Mouse (Mus musculus) 3T3-L1 (cell line): Measurements from ENCODE around the gene Tmtc1.

Source experiments
- DNase-seq: peaks from one replicate; pipeline ENCODE4 v3.0.0-alpha.2; 2015; ENCODE audit warnings: low read depth, low spot score

Gene Tmtc1

DNA sequence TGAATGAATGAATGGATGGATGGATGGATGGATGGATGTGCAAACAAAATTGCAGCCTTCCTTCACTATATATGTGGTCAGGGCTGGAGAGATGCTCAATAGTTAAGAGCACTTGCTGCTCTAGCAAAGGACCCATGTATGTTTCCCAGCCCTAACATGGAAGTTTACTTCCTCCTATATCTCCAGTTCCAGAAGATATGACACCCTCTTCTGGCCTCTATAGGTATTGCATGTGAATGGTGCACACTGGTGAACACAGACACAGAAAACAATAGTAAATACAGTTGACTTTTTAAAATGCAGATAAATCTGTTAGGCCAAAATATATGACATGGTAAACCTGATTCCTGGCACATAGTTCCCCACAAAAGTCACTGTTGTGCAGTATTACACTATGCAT is 73.0 kb downstream of the Tmtc1 start:
- peak; percentile 13 for DNase-seq

DNA sequence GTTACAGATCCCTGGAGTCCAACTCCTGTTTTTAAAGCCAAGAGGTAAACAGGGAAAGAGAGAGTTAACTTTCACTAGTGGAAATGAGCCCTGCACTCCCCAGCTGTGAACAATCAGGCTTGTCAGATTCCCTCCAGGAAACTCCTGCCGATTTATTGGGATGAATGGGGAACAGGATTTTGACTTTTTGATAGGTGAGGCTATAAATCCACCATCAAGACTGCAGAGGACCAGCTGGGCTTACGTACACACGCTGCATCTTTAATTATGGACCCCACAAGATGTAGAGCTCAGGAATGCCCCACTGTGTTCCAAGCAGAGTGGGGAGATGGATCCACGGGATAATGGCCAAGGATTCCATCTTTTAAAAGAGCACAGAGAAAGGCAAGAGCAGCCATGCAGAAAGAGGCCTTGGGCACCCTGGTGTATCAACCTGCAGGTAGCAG is 77.1 kb downstream of the Tmtc1 start:
- no peak for DNase-seq

DNA sequence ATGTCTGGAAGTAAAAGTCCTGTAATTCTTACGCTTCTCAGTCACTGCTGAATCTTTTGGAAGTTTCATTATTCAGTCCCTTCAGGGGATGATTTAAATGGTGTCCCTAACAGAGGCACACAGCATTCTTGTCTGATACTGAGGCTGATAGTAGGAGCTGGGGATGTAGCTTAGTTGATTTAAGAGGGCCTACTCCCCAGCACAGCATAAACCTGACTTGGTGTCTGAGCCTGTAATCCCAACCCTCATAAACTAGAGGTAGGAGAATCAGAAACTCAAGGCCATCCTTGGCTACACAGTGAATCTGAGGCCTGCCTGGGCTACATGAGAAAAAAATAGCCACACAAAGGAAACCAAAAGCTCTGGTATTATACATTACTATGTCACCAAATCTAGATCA is 77.6 kb downstream of the Tmtc1 start:
- no peak for DNase-seq

DNA sequence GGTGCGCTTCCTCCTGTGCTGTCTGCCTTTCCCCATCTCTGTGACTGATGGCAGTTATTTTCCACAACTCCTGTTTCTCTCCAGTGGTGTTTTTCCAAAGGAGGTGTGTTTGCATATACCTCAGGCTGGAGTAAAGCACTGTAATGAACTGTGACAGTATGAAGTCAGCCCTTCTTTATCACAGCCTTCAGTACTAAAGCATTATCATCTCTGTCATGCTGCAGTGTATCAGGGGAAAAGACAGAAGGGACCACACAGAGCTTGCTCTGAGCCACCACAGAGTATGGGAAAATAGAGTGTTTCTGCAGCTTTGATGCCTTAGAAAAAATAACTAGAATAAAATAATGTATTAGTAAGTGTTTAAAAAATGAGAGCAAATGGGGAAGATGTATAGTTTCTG is 81.0 kb downstream of the Tmtc1 start:
- DNase-seq: no peak

DNA sequence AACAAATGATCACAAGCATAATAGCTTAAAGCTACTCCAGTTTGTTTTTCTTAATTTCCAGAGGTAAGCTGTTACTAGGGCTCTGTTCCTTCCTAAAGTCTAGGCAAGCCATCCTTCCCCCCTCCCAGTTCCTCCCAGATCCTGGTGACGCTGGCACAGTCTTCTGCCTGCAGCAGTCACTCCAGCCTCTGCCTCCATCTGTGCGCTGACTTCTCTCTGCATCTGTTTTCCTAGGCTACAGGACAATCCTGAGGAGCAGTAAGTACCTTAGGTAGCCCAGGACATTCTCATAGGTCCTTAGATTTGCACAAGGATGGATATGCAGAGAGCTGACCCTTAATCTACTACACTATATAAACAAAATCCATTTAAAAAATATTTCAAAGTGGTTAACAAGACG is 81.7 kb downstream of the Tmtc1 start:
- no peak for DNase-seq

DNA sequence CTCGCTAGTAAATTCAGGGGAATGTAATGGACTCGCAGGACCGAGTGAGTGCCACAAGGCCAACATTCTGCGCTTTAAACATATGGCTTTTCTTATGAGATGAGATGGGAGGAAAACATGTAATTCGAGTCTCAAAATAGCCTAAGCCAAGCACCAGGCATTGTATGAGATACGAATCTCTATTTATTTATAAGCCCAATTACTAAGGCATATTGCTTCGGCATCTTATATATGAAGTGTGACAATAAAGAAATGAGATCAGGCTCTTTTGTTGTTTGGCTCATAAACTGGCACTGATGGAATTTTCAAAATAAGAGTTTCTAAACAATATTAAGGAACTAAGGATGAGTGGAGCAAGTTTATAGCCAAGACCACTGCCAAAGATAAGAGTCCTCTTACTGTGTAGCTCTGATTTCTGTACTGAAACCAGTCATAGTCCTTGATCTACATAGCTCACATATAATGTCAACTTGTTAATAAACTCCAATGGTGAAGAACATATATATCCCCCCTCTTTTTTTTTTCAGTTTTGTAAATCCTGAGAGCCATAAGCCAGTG is 84.8 kb downstream of the Tmtc1 start:
- DNase-seq: no peak

DNA sequence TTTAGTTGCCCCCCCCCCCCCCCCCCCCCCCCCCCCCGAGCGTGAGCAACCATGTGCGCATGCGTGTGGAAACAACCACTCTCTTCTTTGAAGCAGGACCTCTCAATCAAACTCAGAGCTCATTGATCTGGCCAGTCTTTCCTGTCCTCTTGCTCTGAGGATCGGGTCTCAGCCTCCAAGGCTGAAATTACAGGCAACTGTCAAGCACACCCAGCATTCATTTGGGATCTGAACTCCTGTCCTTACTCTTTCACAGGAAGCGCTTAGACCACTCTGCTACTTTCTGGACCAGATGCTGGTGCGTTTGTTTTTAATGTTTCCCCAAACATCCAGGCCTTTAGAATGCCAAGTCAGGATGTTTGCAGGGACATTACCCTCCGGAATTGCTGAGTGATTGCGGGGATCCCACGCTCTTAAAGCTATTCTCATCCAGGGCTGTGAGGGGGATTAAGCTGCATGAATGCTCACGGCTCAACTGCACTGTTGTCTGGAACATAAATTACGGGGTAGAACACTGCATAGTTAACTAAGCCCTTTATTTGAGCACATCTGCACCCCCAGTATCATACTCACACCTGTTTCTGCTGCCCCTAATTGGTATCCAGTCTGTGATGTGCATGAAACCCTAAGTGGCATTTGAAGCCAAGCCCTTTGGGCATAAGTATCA is 85.5 kb downstream of the Tmtc1 start:
- DNase-seq: no peak

DNA sequence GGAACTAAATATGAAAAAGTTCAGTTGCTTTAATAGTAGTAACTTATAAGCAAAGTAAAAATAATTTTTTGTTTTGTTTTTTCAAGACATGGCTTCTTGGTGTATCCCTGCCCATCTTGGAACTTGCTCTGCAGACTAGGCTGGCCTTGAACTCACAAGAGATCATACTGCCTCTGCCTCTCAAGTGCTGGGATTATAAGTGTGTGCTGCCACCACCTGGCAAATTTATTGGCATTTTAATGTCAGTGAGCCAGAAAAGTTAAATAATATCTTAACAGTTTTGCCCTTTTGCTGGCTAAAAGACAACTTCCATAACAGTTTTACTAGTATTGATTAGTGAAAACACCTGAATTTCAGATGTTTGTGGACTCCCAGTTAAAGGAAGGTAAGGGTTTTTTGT is 88.0 kb downstream of the Tmtc1 start:
- DNase-seq: no peak

DNA sequence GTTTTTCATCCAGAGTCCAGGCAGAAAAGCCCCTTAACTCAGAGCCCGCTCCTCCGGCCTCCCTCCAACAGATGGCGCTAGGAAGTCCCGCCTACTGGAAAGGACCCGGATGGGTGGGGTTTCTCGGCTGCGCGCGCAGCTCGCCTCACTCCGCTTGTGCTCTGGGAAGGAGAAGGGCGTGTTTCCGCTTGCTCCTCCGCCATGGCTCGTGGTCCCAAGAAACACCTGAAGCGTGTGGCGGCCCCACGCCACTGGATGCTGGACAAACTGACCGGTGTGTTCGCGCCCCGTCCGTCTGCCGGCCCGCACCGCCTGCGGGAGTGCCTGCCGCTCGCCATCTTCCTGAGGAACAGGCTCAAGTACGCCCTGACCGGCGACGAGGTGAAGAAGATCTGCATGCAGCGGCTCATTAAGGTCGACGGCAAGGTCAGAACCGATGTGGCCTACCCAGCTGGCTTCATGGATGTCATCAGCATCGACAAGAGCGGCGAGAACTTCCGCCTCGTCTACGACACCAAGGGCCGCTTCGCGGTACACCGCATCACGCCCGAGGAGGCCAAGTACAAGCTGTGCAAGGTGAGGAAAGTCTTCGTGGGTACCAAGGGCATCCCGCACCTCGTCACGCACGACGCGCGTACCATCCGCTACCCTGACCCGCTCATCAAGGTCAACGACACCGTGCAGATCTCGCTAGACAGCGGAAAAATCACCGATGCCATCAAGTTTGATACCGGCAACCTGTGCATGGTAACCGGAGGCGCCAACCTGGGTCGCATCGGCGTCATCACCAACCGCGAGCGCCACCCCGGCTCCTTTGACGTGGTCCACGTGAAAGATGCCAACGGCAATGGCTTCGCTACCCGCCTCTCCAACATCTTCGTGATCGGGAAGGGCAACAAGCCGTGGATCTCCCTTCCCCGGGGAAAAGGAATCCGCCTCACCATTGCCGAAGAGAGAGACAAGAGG is 89.4 kb downstream of the Tmtc1 start:
- no peak for DNase-seq

DNA sequence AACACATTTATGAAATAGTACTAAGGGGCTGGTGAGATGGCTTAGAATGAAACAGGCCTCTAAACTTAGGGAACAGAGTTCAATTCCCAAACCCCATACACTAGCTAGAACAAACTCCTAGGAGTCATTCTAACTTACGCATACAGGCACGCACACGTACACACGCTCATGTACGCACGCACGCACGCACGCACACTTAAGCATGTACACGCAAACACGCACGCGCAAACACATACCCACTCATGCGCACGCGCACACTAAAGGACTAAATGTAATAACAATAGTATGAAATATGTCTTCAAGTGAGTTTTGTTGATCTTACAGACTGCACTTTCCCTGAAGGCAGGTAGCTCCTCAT is 90.1 kb downstream of the Tmtc1 start:
- DNase-seq: no peak

DNA sequence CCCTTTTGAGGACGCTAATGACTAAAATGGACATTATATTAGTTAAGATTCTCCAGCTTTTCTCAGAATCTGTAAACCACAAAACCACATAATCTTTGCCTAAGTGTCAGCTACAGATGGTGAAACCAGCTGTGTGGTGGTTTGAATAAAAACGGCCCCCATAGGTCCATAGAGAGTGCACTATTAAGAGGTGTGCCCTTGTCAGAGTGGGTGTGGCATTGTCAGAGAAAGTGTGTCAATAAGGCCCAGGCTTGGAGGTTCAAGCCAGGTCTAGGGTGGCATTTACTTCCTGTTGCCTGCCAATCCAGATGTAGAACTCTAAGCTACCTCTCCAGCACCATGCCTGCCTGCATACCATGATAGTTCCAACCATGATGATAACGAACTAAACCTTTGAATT is 99.2 kb downstream of the Tmtc1 start:
- no peak for DNase-seq

DNA sequence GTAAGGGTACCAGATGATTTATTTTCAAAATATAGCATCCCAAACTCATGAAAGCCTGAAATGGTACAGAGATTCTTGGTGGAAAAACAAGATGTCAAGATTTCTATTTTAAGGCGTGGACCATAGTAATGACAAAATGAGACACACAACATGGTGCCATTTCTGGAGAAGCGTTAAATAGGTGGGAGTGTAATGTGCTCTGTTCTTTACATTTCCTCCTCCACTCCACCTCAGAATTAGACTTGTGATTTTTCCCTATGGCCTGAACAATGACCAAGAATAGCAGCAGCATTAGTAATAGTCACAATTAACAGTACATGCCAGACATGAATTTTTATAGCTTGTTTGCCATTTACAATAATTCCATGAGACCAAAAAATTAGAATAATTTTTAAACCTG is 102.0 kb downstream of the Tmtc1 start:
- DNase-seq: no peak

DNA sequence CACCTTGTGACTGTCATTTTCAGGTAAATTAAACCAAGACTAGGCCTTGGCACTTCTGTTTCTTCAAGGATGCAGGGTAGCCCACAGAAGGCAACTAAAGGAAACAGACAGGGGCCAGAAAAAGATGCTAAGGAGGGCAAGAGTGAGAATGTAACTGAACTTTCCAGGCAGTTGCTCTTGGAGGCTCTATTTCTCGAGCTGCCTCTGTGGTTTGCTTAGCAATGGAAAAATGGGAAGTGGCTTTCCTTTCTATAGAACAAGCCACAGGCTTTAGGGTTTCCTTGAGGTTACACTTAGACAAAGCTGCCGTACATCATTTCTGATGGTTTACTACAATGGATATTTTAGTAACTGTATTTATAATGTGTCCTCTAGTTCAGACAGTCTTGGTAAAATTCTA is 102.4 kb downstream of the Tmtc1 start:
- DNase-seq: no peak

DNA sequence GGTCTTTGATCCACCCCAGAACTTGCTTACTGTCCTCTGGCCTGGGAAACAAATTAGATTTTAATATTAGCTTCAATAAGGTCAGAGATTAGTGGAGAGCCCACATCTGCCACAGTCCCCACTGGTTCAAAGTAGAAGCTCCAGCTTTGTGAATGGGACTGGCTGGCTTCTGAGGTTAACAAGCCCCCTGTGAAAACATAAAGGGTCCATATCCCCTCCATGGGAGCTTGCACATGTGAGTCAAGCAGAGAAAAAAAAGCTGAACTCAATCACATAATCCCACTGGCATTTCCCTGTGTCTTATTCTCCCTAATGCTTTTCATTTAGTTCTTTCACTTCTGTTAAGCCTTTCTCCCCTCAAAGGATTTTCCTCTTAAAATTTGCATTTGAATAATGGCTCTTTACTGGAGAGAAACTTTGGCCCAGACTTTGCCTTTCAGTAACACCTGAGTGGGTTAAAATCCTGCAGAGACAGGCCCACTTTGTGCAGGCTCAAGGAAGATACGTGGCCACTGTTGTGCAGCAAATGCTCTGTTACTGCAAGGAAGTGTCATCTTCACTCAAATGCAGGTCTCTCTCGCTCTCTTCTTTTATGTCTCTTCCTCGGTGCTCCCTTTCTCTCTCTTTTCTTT is 105.7 kb downstream of the Tmtc1 start:
- no peak for DNase-seq

DNA sequence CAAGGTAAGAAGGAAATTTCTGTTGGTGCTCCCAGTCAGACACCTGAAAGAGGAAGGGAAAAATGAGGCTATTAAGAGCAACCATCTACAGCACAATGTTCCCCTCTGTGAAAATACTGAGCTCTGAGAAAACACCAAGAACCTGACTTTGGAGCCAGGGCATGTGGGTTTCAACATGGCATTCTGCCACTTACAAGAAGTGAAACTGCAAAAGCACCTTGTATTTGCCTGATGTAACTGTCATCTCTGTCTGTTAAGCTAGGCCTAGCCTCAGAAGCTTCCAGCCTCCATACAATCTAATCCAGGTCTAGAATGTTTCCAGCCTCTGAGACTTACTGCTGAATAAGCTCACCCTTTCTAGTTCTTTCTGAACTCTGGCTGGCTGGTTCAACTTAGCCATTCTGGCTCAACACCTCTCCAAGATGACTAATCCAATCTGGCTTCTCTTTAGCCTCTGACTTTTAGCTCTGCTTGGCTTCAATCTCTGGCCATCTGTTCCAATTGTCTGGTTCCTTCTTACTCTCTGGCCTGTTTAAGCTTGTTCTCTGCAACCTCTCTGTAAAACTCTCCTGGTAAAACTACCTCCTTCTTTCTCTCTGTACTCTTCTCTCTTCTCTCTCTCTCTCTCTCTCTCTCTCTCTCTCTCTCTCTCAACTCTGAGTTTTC is 107.8 kb downstream of the Tmtc1 start:
- DNase-seq: peak; percentile 29

DNA sequence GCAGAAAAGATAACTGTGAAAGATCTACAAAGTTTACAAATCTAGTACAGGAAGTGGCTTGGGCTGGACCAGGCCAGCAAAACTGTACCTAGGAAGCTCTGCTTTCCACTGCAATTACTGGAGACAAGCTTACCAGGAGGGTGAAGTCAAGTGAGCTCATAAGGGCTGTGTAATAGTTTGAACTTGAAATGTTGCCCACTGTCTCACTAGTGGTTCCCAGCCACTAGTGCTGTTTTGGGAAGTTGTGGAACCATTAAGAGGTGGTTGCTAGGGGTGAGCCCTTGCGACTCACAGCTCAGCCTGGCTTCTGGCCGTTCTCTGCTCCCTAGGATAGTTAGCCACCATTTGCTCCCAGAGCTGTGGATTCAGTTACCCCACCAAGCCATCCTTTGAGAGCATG is 112.3 kb downstream of the Tmtc1 start:
- DNase-seq: no peak

DNA sequence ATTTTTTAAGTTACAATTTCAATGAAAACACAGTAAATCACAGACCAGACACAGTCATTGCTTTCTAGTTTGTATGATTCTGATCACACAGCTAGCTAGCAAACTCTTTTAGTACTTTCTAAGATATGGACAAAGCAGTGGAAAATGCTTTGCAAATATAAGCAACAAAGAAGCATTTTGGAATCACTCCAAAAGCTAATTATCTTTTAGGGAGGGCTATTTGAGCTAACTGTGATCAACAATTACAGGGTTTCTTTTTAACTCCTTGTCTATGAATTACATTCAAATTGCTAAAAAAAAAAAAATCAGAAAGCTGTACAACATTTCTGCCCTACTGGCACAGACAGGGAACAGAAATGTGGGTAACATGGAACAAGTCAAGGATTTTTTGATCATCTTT is 114.2 kb downstream of the Tmtc1 start:
- no peak for DNase-seq

DNA sequence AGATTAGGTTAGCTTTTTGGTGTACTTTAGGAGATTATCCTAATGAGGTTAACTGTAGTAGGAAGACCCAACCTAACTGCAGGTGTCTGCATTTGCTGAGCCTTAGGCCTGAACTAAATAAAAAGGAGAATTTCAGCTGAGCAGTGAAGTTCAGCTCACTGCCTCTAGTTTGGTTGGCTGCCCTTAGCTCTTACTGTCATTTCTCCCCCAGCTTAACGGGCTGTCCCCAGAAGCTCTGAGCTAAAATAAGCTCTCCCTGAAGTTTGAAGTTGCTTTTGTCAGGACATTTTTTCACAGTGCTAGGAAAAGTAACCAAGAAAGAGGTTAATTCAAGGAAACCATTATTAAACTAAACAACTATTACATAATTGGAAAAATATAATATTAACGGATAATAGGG is 115.3 kb downstream of the Tmtc1 start:
- DNase-seq: no peak

DNA sequence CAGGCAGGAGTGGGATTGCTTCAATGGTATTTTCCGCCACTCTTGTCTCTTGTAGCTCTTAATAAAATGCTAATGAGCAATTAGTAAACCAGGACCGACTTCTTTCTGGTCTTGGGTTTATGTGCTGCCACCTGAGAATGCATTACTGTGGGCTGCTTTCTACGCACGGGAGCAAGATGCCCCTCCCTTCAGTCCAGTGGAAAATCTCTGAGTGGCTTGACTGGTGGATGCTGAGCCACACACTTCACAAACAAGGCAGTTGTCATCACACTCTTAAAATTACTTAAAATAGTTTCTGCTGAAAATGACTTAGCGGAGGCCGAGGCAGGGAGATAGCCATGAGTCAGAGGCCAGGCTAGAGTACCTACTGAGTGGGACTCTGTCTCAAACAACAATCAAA is 116.1 kb downstream of the Tmtc1 start:
- DNase-seq: no peak

DNA sequence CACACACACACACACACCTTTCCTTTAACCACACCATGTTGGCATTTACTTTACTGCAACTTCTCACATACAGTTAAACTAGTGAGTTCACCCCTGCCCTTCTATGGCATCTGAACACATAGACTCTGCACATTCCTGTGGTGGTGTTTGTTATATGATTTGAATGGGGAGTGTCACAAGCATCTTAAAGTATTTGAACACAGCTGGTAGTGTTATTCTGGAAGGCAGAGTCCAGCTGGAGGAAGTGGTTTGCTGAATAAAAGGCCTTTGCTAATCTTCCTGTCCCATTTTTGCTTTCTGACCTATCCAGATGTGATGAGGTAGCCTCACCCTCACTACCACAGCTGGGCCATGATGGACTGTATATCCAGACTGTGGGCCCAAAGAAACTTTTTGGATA is 125.5 kb downstream of the Tmtc1 start:
- DNase-seq: peak; percentile 65

DNA sequence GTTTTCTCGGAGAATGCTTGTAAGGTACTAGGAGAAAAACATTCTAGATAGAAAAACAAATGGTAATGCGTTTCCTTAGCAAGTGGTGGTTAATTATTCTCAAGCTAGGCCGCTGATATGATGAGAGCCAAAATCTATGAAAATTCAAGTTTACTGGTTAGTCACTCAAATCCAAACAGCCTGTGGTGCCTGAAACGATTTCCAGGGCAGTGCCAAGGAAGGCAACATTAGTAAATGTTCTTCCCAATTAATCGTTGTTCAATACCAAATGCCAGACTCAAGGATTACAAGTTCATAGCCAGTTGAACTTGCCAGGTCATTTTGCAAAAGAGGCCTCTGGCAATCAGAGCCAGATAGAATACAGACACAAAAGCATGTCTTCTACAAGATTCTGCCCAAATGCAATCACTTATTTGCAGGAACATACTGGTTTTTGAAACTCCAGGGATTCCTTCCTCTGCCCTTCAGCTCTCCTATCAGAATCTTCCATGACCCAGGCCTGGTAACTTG is 128.6 kb downstream of the Tmtc1 start:
- DNase-seq: no peak

DNA sequence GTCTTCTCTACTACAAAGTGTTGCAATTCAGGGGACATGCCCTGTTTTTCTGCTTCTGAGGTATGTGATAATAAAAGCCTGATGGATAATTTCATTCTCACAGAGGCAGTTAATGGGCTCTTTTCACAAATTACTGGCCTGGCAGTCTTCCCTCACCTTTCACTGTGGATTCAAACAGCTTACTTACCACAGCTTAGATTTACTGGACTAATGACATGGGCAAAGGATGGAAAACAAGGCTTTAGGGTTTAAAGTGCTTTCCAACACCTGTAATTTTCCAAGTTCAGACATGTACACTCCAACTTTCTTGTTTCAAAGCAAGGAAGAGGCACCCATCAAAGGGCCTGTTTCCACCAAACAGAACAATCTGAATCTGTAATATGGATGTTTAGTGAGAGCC is 129.1 kb downstream of the Tmtc1 start:
- no peak for DNase-seq
